Mouse (Mus musculus): ENCODE data around the gene Gng2. TPM values are rescaled to one million over a fixed set of nuclear protein-coding genes. Genes with fewer than 3 reads are reported as not detected.
A peak's percentile ranks its signal among the peaks of the same experiment; 100 is the strongest.

Gene Gng2
- 379 and 390 TPM in 2 replicates for polyA plus RNA-seq (2015; fragmentation: Nextera tagmentation; extraction: Ambion mirVana)

- peak within 1 kb of the TSS; percentile 58 for H3K4me2 ChIP-seq
- no peaks in the 10 kb centered on the region for H3K27me3 ChIP-seq
- H3K9me3 ChIP-seq: no peaks in the 10 kb centered on the region
- peak within 1 kb of the TSS; percentile 83 for H3K9ac ChIP-seq
- H3K36me3 ChIP-seq: no peaks in the 10 kb centered on the region
- peak; percentile 55 for ATAC-seq (ENCODE audit: low FRiP score, low read depth)
- WGBS: 5% methylated on average over 15 of the region's 15 CpGs
- H3K27ac ChIP-seq (replicated peaks): peak within 1 kb of the TSS; percentile 98
- H3K4me1 ChIP-seq (replicated peaks): peaks cover 40% of the 10 kb centered on the region
- peak within 1 kb of the TSS; percentile 77 for H3K4me3 ChIP-seq
Observed at GRCm38 (mm10) chr14:19977271-19978024, at the start of gene Gng2. Gene Gng2 (minus strand): TSS chr14:19977627.

DNA sequence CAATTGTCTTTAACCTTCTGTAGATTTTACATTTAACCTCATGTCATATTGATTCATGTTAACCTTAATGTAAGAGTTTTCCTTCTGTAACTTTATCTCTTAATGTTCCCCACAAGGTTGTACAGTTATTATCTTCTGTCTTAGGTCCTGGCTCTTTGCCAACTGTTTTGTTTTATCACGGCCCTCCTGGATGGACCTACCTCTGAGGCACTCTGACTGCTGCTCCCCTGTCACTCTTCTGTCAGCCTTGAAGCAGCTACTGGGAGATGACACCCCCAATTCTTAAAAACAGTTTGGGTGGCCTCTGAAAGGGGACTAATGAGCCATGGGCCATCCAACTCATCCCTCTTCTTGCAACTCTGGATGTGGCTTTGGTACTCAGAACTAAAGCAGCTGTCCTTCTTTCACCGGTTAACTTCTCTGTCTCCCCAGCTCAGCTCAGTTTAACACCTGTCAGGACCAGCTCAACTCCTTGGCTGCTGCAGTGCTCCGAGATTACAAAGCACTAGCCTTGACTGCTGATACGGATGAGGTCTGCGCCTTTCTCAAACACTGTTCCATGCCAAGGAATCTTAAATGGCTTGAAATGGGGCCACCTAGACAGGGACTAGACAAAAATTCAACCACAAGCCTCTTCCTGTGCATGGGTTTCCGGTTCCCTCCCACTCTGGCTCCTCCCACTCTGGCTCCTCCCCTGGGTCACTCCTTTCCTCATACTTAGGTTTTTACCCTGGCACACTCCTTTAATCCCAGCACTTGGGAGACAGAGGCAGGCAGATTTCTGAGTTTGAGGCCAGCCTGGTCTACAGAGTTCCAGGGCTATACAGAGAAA lies 47.7 kb upstream of the Gng2 start:
- H3K9ac ChIP-seq: no peak overlapping the region
- no peaks in the 10 kb centered on the region for H3K9me3 ChIP-seq
- H3K4me2 ChIP-seq: no peak overlapping the region
- WGBS: 74% methylated on average over 6 of the region's 6 CpGs
- no peaks in the 10 kb centered on the region for H3K27me3 ChIP-seq
- H3K27ac ChIP-seq (replicated peaks): no peak overlapping the region
- H3K4me3 ChIP-seq: no peak overlapping the region
- H3K36me3 ChIP-seq: no peaks in the 10 kb centered on the region
- no peak for ATAC-seq (ENCODE audit: low FRiP score, low read depth)
- H3K4me1 ChIP-seq (replicated peaks): no peaks in the 10 kb centered on the region

DNA sequence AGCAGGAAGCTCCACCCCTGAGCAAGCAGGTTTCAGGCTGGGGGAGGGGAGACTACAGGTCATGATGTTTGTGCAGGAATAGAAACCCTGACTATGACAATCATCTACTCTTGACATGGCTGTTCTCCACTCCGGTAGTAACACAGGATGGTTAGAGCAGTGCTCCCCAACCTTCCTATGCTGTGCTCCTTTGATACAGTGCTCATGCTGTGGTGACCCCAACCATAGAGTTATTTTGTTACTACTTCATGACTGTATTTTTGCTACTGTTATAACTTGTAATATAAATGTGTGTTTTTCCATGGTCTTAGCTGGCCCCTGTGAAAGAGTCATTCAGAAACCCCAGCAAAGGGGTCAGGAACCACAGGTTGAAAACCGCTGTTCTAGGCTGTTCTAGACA lies 46.5 kb upstream of the Gng2 start:
- Histone ChIP-seq H3K4me1 (replicated peaks) (no peaks in the 10 kb centered on the region), H3K4me3 (no peak overlapping the region), H3K27ac (replicated peaks) (no peak overlapping the region), H3K4me2 (no peak overlapping the region), H3K9ac (no peak overlapping the region), H3K9me3 (no peaks in the 10 kb centered on the region), H3K27me3 (no peaks in the 10 kb centered on the region), H3K36me3 (no peaks in the 10 kb centered on the region)
- no peak for ATAC-seq (ENCODE audit: low FRiP score, low read depth)
- WGBS: 96% methylated on average over 2 of the region's 2 CpGs

DNA sequence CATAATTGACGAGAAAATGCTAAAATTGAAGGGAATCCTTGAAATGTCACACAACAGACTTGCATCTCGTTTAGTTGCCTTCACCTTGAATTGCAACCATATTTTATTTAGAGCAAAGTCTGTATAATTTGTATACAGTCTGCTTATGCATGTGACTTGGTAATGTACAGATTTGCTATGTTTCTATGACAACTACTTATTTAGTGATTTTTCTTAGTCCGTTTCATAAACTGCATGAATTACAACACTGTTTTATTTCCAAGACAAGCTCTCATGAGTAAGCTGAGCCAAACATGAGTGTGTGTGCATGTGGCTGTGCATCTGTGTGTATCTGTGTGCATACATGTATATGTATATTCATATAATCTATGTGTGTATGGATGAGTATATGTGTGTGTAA lies 42.1 kb upstream of the Gng2 start:
- no peak overlapping the region for H3K9ac ChIP-seq
- no peaks in the 10 kb centered on the region for H3K27me3 ChIP-seq
- no peaks in the 10 kb centered on the region for H3K4me1 ChIP-seq (replicated peaks)
- H3K36me3 ChIP-seq: no peaks in the 10 kb centered on the region
- no peak for ATAC-seq (ENCODE audit: low FRiP score, low read depth)
- no peak overlapping the region for H3K4me2 ChIP-seq
- H3K9me3 ChIP-seq: no peaks in the 10 kb centered on the region
- H3K27ac ChIP-seq (replicated peaks): no peak overlapping the region
- 79% methylated on average over 3 of the region's 3 CpGs for WGBS
- H3K4me3 ChIP-seq: no peak overlapping the region

DNA sequence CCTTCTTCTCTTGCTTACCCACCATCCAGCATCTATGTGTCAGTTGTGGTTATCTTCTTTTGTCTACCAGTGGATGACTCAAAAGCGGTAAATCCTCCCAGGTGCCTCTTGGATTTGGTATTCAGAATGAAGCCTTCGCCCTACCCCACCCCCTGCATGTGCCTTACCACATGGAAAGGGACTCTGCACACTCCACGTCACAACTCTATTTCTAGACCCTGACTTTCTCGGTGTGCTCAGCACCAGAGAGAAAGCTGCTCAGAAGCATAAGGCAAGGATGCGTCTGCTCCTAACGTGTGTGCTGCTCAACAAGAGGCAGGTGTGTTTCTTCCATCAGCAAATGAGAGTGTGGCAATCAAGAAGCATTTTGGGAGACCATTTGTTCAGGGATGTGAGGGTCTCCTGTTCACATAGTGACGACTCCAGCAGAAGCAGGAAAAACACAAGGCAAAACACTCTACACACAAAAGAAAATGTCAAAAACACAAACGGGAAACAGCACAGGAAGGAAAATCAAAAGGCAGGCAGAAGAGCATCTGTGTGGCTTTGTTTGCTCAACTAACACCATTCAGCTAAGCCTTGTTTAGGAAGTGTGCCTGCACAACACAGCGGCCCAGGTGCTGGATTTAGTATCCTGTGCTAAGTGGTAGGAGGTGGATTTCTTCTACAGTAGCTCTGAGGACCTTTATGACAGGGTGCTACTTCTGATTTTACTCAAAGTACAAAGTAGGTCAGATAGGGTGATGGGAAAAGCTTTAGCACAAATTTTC lies 35.3 kb upstream of the Gng2 start:
- no peaks in the 10 kb centered on the region for H3K27me3 ChIP-seq
- 75% methylated on average over 9 of the region's 9 CpGs for WGBS
- H3K9me3 ChIP-seq: no peaks in the 10 kb centered on the region
- H3K27ac ChIP-seq (replicated peaks): no peak overlapping the region
- no peak for ATAC-seq (ENCODE audit: low FRiP score, low read depth)
- no peak overlapping the region for H3K9ac ChIP-seq
- no peak overlapping the region for H3K4me2 ChIP-seq
- no peak overlapping the region for H3K4me3 ChIP-seq
- no peaks in the 10 kb centered on the region for H3K4me1 ChIP-seq (replicated peaks)
- no peaks in the 10 kb centered on the region for H3K36me3 ChIP-seq

GRCm38 (mm10) chr14:20007446-20007845 lies 30.0 kb upstream of the Gng2 start:
- 61% methylated on average over 3 of the region's 3 CpGs for WGBS

DNA sequence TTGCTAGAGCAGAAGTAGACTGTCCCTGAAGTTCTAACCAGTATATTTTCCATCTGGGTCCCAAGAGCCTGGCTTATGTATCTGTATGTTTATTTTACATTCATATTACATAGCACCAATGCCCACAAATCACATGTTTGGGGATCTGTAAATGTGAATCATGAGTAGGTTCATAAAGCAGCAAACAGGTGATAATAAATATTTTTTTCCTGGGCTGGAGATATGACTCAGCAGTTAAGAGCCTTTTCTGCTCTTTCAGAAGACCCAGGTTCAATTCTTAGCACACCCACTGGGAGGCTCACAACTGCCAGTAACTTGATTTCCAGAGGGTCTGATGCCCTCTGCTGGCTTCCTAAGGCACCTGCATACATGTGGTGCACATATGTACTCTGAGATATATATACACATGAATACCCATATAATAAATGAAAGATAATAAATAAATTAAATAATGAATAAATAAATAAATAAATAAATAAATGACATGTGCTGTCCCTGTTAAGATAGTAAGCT lies 27.4 kb upstream of the Gng2 start:
- no peak for ATAC-seq (ENCODE audit: low FRiP score, low read depth)
- H3K27ac ChIP-seq (replicated peaks): no peak overlapping the region
- no peaks in the 10 kb centered on the region for H3K36me3 ChIP-seq
- H3K4me2 ChIP-seq: no peak overlapping the region
- no peak overlapping the region for H3K4me3 ChIP-seq
- H3K9me3 ChIP-seq: no peaks in the 10 kb centered on the region
- H3K9ac ChIP-seq: no peak overlapping the region
- H3K27me3 ChIP-seq: no peaks in the 10 kb centered on the region
- H3K4me1 ChIP-seq (replicated peaks): no peaks in the 10 kb centered on the region

More at GRCm38 (mm10) chr14:20007446-20007845, 30.0 kb upstream of the Gng2 start:
- no peak overlapping the region for H3K4me2 ChIP-seq
- no peak overlapping the region for H3K27ac ChIP-seq (replicated peaks)
- H3K36me3 ChIP-seq: no peaks in the 10 kb centered on the region
- no peaks in the 10 kb centered on the region for H3K9me3 ChIP-seq
- no peak for ATAC-seq (ENCODE audit: low FRiP score, low read depth)
- no peaks in the 10 kb centered on the region for H3K4me1 ChIP-seq (replicated peaks)
- H3K27me3 ChIP-seq: no peaks in the 10 kb centered on the region
- no peak overlapping the region for H3K4me3 ChIP-seq
- H3K9ac ChIP-seq: no peak overlapping the region

GRCm38 (mm10) chr14:19996853-19997252 lies 19.4 kb upstream of the Gng2 start:
- no peak for ATAC-seq (ENCODE audit: low FRiP score, low read depth)
- no peaks in the 10 kb centered on the region for H3K36me3 ChIP-seq
- H3K4me3 ChIP-seq: no peak overlapping the region
- 74% methylated on average over 5 of the region's 5 CpGs for WGBS
- H3K27ac ChIP-seq (replicated peaks): no peak overlapping the region
- H3K4me2 ChIP-seq: no peak overlapping the region
- H3K27me3 ChIP-seq: no peaks in the 10 kb centered on the region
- H3K9me3 ChIP-seq: no peaks in the 10 kb centered on the region
- H3K9ac ChIP-seq: no peak overlapping the region
- 0 out of 2 replicates have a peak, but pooled peaks cover 1% of the 10 kb centered on the region for H3K4me1 ChIP-seq (replicated peaks)

DNA sequence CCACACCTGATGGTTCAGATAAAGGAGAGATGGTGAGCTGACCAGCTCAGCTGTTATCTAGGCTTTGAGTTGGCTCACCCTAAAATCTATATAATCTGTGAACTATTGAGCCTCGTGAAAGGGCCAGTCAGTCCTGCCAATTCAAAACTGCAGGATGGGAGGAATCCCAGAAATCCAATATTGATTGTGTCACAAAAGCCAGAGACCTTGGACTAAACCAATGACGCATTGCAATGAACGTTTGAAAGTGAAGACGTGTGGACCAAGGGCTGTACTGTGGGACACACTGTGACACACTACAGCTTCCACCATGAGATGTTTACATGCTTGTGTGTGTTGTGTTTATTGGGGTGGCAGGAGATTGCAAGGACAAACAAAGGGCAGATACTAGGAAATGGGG lies 18.5 kb upstream of the Gng2 start:
- Histone ChIP-seq H3K4me3 (no peak overlapping the region), H3K4me1 (replicated peaks) (0 out of 2 replicates have a peak, but pooled peaks cover 3% of the 10 kb centered on the region), H3K9ac (no peak overlapping the region), H3K27me3 (no peaks in the 10 kb centered on the region), H3K4me2 (no peak overlapping the region), H3K9me3 (no peaks in the 10 kb centered on the region), H3K36me3 (no peaks in the 10 kb centered on the region), H3K27ac (replicated peaks) (no peak overlapping the region)
- WGBS: 87% methylated on average over 4 of the region's 4 CpGs
- ATAC-seq (ENCODE audit: low FRiP score, low read depth): no peak

GRCm38 (mm10) chr14:19994068-19994467 lies 16.6 kb upstream of the Gng2 start:
- Histone ChIP-seq H3K9ac (no peak overlapping the region), H3K27me3 (no peaks in the 10 kb centered on the region), H3K4me2 (no peak overlapping the region), H3K4me1 (replicated peaks) (0 out of 2 replicates have a peak, but pooled peaks cover 3% of the 10 kb centered on the region), H3K4me3 (no peak overlapping the region), H3K27ac (replicated peaks) (no peak overlapping the region), H3K9me3 (no peaks in the 10 kb centered on the region), H3K36me3 (no peaks in the 10 kb centered on the region)
- whole genome bisulfite sequencing: 74% methylated on average over 5 of the region's 5 CpGs
- no peak for ATAC-seq (ENCODE audit: low FRiP score, low read depth)

DNA sequence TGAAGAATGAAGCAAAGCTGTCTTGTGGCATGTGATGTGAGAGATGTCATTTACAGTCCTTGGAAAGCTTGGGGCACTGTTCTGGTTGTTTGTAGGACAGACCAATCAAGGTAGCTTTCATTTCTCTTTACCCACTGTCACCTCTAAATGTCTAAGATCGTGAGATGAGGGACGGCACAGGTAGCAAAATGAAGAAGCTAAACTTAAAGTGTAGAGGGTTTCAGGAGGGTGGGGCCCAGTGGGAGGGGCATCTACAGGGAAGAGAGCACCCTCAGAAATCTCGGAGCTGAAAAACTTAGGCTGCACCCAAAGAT lies 16.1 kb upstream of the Gng2 start:
- Histone ChIP-seq H3K4me3 (no peak overlapping the region), H3K27ac (replicated peaks) (no peak overlapping the region), H3K4me1 (replicated peaks) (0 out of 2 replicates have a peak, but pooled peaks cover 3% of the 10 kb centered on the region), H3K9me3 (no peaks in the 10 kb centered on the region), H3K9ac (no peak overlapping the region), H3K36me3 (no peaks in the 10 kb centered on the region), H3K27me3 (no peaks in the 10 kb centered on the region), H3K4me2 (no peak overlapping the region)
- 88% methylated on average over 3 of the region's 3 CpGs for WGBS
- no peak for ATAC-seq (ENCODE audit: low FRiP score, low read depth)

All from hindbrain, embryonic 15.5 days (tissue).